In genomic region chr10:7206571-7206970, GRCm38 (mm10) we compare ENCODE assay signal across 22 mouse cellular contexts. TPM values are rescaled to one million over a fixed set of nuclear protein-coding genes. Genes with fewer than 3 reads are reported as not detected.
DNase-seq lines count a peak whose midpoint lies in the region; ATAC-seq and TF ChIP-seq lines count a peak whose summit lies in the region.
"Had no signal": no experiment of that assay in that cellular context is flagged by ENCODE, and none has a peak within 500 bp of the region (broad histone marks: within the 10 kb centered on the region; RNA-seq: fewer than 3 reads in every experiment).

No protein-coding gene starts in this region.

- H3K4me3 ChIP-seq in cerebellum, adult 2 months (replicated peaks; ENCODE audit: insufficient read depth, low read depth, low read length) = peak overlapping the region; percentile 57
- H3K4me3 ChIP-seq in megakaryocyte, embryonic 14.5 days (replicated peaks) = peak overlapping the region; percentile 40
- H3K4me3 ChIP-seq: embryonic facial prominence, embryonic 10.5 days; embryonic facial prominence, embryonic 12.5 days; forebrain, embryonic 13.5 days; forebrain, embryonic 15.5 days had no signal

- H3K36me3 ChIP-seq in megakaryocyte, embryonic 14.5 days (replicated peaks; ENCODE audit: low read length) = peaks cover 29% of the 10 kb centered on the region
- H3K36me3 ChIP-seq: embryonic facial prominence, embryonic 12.5 days; forebrain, embryonic 15.5 days; G1E had no signal

- H3K27me3 ChIP-seq in cerebellum, adult 2 months (ENCODE audit: control insufficient read depth, insufficient read depth, low read length) = no peaks in the 10 kb centered on the region
- no peaks in the 10 kb centered on the region for H3K27me3 ChIP-seq in megakaryocyte, embryonic 14.5 days (replicated peaks)
- H3K27me3 ChIP-seq: CH12.LX; embryonic facial prominence, embryonic 12.5 days; forebrain, embryonic 13.5 days; forebrain, embryonic 15.5 days; Patski had no signal

- H3K9me3 ChIP-seq in megakaryocyte, embryonic 14.5 days = no peaks in the 10 kb centered on the region
- H3K9me3 ChIP-seq: embryonic facial prominence, embryonic 10.5 days; embryonic facial prominence, embryonic 12.5 days; forebrain, embryonic 13.5 days; forebrain, embryonic 15.5 days; G1E had no signal

- TF ChIP-seq POLR2A in cerebellum, adult 2 months (IDR thresholded peaks at IDR 0.05; ENCODE audit: borderline replicate concordance, insufficient read depth, low read length) = no peak

- WGBS in cerebellum, adult 2 months = 11% methylated on average over 7 of the region's 7 CpGs

- TF ChIP-seq CTCF in cerebellum, adult 2 months (IDR thresholded peaks at IDR 0.05; ENCODE audit: borderline replicate concordance, insufficient read depth, low read depth, low read length) = no peak

- peak overlapping the region; percentile 73 for H3K27ac ChIP-seq in cerebellum, adult 2 months (ENCODE audit: insufficient read depth, low read length)
- H3K27ac ChIP-seq: embryonic facial prominence, embryonic 10.5 days; embryonic facial prominence, embryonic 12.5 days; forebrain, embryonic 13.5 days; forebrain, embryonic 15.5 days had no signal

- H3K4me1 ChIP-seq in cerebellum, adult 2 months (ENCODE audit: control insufficient read depth, insufficient read depth, low read length) = peaks cover 23% of the 10 kb centered on the region
- H3K4me1 ChIP-seq in megakaryocyte, embryonic 14.5 days = peaks cover 91% of the 10 kb centered on the region

- ATAC-seq in cerebellum, adult (ENCODE audit: insufficient number of reproducible peaks, low FRiP score, low TSS enrichment) = no peak
- no peak for ATAC-seq in megakaryocyte, adult 5-6 weeks (ENCODE audit: poor library complexity, severe bottlenecking)
- ATAC-seq: activated CD4-positive, CD25-positive, alpha-beta regulatory T cell, adult 4 months; CD4-positive, CD25-positive, alpha-beta regulatory T cell, adult 4 months; forebrain, embryonic 13.5 days; forebrain, embryonic 15.5 days; forebrain, postnatal 0 days; Patski had no signal

- peak; percentile 32 to 48 for DNase-seq in cerebellum, adult 2 months
- DNase-seq in cerebellum, postnatal 14 days = no peak
- DNase-seq in cerebellum, adult 9-10 months = peak; percentile 48
- DNase-seq in cerebellum, postnatal 25 days = peak; percentile 27 to 41
- no peak for DNase-seq in cerebellum, postnatal 4 days (ENCODE audit: low spot score in 2 of 2)
- DNase-seq: adrenal gland, adult 8-10 months; adrenal gland, postnatal 14 days; adrenal gland, postnatal 36 days; B cell, adult 2 months; forebrain, postnatal 0 days had no signal

RNA-seq across cellular contexts. Expression of gene Cnksr3, which starts 5.5 kb away (rescaled TPM):
- 35.9 and 43.3 TPM in 2 replicates for polyA plus RNA-seq in cerebellum, adult 2 months (2012; rRNA removed)
- 10.9 and 14.8 TPM in 2 replicates for polyA plus RNA-seq in megakaryocyte, embryonic 14.5 days (2012; ENCODE audit: insufficient read depth, low replicate concordance)
- total RNA-seq in megakaryocyte, adult 5-6 weeks (2015) = 5.6 and 7.9 TPM in 2 replicates
- 3.6 and 3.7 TPM in 2 replicates for total RNA-seq in megakaryocyte, adult 5-6 weeks (2017)
- total RNA-seq: G1E had no signal
- polyA plus RNA-seq: G1E had no signal

Comparison
In these comparisons a context has a peak if more than half of its experiments do, and no peak if none do; other contexts are left out.
1. DNase-seq: peak in cerebellum, adult 2 months (2 of 2), cerebellum, adult 9-10 months (single experiment) and cerebellum, postnatal 25 days (2 of 2); none in cerebellum, postnatal 14 days (0 of 2) and cerebellum, postnatal 4 days (0 of 2).